In the genomic region with DNA sequence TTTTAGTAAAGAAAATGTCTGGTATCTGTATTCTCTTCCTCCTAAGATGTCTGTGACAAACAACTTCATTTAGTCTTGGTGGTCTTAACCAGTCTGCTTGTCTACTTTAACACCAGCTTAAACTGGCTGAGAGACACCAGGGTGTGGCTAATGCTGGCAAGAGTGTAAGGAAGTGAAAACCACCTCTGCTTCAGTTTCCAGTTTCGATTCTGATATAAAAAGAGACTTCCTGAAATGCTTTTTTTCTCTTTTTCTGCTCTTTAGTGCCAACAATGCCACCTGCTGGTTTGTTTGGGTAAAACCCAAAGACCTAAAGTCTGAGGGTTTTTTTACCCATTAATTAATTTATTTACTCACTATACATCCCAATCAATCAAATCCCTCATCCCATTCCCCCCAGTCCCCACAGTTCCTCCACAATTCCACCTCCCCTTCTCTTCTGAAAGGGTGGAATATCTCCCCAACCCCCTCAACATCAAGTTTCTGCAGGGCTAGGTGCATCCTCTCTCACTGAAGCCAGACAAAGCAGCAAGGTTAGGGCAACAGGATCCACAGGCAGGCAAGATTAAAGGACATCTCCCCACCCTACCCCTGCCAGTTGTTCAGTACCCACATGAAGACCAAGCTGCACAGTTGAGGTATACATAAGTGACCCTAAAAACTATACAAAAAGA, we compare ENCODE assay signal across 7 mouse cellular contexts. TPM values are rescaled to one million over a fixed set of nuclear protein-coding genes. Genes with fewer than 3 reads are reported as not detected.
DNase-seq lines count a peak whose midpoint lies in the region; ATAC-seq and TF ChIP-seq lines count a peak whose summit lies in the region.
"Not testable (repeated sequence)": the region's sequence is repeated elsewhere in the genome, so short reads cannot be mapped to it uniquely, and the experiment has no call there.

No protein-coding gene starts in this region.

- H3K27me3 ChIP-seq in forebrain, embryonic 15.5 days; kidney, embryonic 16.5 days (ENCODE audit: insufficient read depth, low read length); midbrain, embryonic 13.5 days; spleen, adult 2 months (ENCODE audit: control insufficient read depth, insufficient read depth, low read length): not testable (repeated sequence)

- ATAC-seq in forebrain, embryonic 15.5 days (replicated peaks) = peak; percentile 47; the same call in 1 of the 2 replicates
- ATAC-seq in kidney, embryonic 16.5 days (ENCODE audit: low FRiP score, low TSS enrichment) = peak; percentile 51
- ATAC-seq in midbrain, embryonic 13.5 days = peak; percentile 55; the same call in 1 of the 2 replicates

- TF ChIP-seq POLR2A in spleen, adult 2 months (IDR thresholded peaks at IDR 0.05; ENCODE audit: low read depth, low read length) = not testable (repeated sequence)

- H3K4me1 ChIP-seq in forebrain, embryonic 15.5 days; kidney, embryonic 16.5 days (ENCODE audit: insufficient read depth, low read length); midbrain, embryonic 13.5 days (replicated peaks); spleen, adult 2 months (ENCODE audit: control insufficient read depth, insufficient read depth, insufficient read length): not testable (repeated sequence)

- WGBS in forebrain, embryonic 15.5 days = 13% methylated on average over 1 of the region's 1 CpGs
- WGBS in kidney, embryonic 16.5 days = 3% methylated on average over 1 of the region's 1 CpGs
- 24% methylated on average over 1 of the region's 1 CpGs for WGBS in midbrain, embryonic 13.5 days
- WGBS in spleen, adult 2 months = 0% methylated on average over 1 of the region's 1 CpGs

- H3K27ac ChIP-seq in forebrain, embryonic 15.5 days (replicated peaks); kidney, embryonic 16.5 days (ENCODE audit: low read length); midbrain, embryonic 13.5 days; spleen, adult 2 months (ENCODE audit: insufficient read depth, low read length): not testable (repeated sequence)

- intact Hi-C loops in heart, postnatal 36 days (cut with DNase I) = not testable (repeated sequence)

- TF ChIP-seq CTCF in spleen, adult 2 months (IDR thresholded peaks at IDR 0.05; ENCODE audit: extremely low read depth, insufficient read depth, insufficient read length, insufficient replicate concordance) = not testable (repeated sequence)

- not testable (repeated sequence) for H3K4me3 ChIP-seq in forebrain, embryonic 15.5 days; midbrain, embryonic 13.5 days (replicated peaks); spleen, adult 2 months (ENCODE audit: extremely low read depth, insufficient read depth, insufficient read length)
- 0 out of 2 replicates have a peak overlapping the region, but pooled peaks have one; percentile 15 for H3K4me3 ChIP-seq in kidney, embryonic 16.5 days (ENCODE audit: low read length)

- H3K9me3 ChIP-seq in forebrain, embryonic 15.5 days; kidney, embryonic 16.5 days (ENCODE audit: low read length); midbrain, embryonic 13.5 days: not testable (repeated sequence)

- H3K36me3 ChIP-seq in forebrain, embryonic 15.5 days; kidney, embryonic 16.5 days (ENCODE audit: insufficient read depth, low read length); midbrain, embryonic 13.5 days; spleen, adult 2 months (ENCODE audit: control insufficient read depth, insufficient read depth, low read length): not testable (repeated sequence)

- DNase-seq in brain, adult 2 months (ENCODE audit: low read depth, low spot score) = peak; percentile 29
- peak; percentile 39 for DNase-seq in heart, postnatal 36 days
- peak; percentile 13 for DNase-seq in liver
- peak; percentile 53 to 75 for DNase-seq in spleen, adult 2 months (ENCODE audit: low read depth in 1 of 2, low spot score in 2 of 2)

- H3K9ac ChIP-seq in forebrain, embryonic 15.5 days (replicated peaks); midbrain, embryonic 13.5 days (replicated peaks): not testable (repeated sequence)
- 0 out of 2 replicates have a peak overlapping the region, but pooled peaks have one; percentile 44 for H3K9ac ChIP-seq in kidney, embryonic 16.5 days (replicated peaks; ENCODE audit: low read length)

- not testable (repeated sequence) for H3K4me2 ChIP-seq in forebrain, embryonic 15.5 days (replicated peaks); kidney, embryonic 16.5 days (replicated peaks; ENCODE audit: low read depth, low read length); midbrain, embryonic 13.5 days (replicated peaks)

RNA-seq across cellular contexts. Expression of a gene that starts 53.3 kb away (rescaled TPM):
- 0.98 and 1.1 TPM in 2 replicates for polyA plus RNA-seq in forebrain, embryonic 15.5 days (2015; fragmentation: Nextera tagmentation; extraction: Ambion mirVana)
- total RNA-seq in heart, postnatal 36 days (2021) = 10 to 100 TPM in 1 of 2 experiments, 1 to 10 TPM in 1; 7.5 to 12.4 TPM
- polyA plus RNA-seq in kidney, embryonic 16.5 days (2015; fragmentation: Nextera tagmentation; extraction: Ambion mirVana) = 10.8 and 12.1 TPM in 2 replicates
- 0.70 and 0.74 TPM in 2 replicates for polyA plus RNA-seq in midbrain, embryonic 13.5 days (2015; fragmentation: Nextera tagmentation; extraction: Ambion mirVana)
- 3.5 TPM in 2 replicates for polyA plus RNA-seq in spleen, adult 2 months (2012; rRNA removed)

Comparison
In these comparisons a context has a peak if more than half of its experiments do, and no peak if none do; other contexts are left out.
1. DNase-seq: peak in every context shown above with its lines; median percentile 64 in spleen, adult 2 months; 39 in heart, postnatal 36 days; 29 in brain, adult 2 months; 13 in liver.